Mouse (Mus musculus): ENCODE results near the gene Taf11.

Gene Taf11

DNA sequence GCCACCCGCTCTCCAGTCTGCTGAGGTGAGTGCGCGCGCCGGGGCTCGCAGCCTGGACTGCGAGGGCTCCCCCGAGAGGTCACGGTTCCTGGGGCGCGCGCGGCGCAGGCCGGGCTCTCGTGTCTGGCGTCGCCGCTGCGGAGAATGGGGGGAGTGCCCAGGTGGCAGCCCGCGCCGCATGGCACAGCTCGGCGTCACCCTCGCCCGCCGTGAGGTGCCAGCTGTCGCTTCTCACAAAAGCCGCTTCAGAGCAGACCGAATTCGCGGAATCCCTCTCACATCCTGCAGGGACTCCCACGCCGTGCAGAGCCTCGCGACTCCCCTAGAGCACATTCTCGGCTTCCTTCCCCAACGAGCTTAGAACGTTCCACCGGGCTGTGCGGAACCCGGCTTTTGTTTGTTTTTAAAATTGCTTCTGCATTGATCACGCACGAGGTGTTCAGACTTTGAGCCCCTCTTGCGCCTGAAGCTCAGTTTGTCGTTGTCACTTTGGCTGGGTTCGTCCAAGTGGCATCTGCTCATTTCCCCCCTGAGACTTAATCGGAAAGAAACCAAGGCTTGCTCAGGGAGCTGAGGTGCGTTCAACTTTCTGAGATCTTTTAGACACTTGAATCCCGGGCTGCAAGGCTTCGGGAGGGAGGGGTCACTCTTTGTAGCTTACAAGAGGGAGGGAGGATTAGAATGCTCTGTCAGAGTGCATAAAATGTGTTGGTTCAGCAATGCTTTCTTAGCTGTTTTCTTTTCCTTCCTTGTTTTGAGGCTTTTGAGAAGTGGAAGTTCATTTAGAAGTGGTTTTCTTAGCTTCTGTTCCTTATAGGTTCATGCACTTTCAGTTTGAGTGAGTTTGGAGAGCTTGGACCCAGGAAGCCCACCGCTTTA, at the start of gene Taf11:
Gene Taf11 (minus strand): TSS at position 223 of the 879 bp plus-strand sequence.
- 1% methylated on average over 52 of the region's 53 CpGs for WGBS

DNA sequence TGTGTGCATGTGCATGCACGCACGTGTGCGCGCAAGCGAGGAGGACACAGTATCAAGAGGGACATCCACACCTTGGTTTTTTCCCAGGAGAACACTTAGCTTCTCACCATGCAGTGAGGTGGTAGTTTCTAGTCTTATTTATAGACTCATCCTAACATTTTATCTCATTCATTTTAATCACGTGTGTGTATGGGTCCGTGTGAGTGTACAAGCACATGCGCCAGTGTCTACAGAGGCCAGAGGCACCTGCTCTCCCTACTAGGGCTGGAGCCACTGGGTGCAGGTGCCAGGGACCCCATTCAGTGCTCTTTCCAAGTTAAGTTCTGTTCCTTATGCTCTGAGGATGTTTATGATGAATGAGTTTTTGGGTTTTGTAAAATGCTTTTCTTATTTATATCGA, 48.0 kb upstream of the Taf11 start:
- WGBS: 93% methylated on average over 9 of the region's 9 CpGs

DNA sequence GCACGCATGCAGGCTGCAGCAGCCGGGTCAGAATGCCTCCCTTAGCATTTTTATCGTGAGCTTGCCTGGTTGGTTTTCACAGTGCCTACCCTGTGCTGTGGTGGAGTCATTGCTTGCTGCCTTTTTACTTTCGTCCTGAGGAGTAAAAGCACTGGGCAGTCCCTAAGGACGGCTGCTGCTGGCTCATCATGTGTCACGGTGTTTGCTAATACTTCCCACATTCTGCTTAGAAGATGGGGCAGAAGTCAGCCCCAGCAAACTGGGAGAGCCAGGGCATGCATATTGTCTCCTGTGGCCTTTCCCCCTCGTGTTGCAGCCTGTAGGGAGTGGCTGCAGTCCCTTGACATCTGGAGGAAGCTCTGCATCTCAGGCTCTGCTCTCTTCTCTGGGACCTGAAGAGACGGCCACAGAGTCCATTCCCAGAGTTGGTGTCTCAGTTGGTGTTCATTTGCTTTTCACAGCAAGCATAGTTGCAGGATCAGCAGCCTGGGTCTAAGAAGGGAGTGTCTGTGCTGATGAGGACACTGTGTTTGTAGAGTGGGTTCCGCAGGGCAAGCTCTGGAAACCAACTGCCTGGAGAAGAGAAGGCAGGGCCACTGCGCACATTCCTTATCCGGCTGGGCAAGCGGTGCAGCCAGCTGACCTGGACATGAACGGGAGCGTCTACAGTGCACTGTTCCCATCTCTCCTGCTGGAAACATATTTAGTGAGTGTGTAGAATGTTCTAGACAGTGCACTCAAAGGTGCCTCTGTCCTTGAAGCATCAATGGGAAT, 45.2 kb upstream of the Taf11 start:
- WGBS: 74% methylated on average over 14 of the region's 14 CpGs

DNA sequence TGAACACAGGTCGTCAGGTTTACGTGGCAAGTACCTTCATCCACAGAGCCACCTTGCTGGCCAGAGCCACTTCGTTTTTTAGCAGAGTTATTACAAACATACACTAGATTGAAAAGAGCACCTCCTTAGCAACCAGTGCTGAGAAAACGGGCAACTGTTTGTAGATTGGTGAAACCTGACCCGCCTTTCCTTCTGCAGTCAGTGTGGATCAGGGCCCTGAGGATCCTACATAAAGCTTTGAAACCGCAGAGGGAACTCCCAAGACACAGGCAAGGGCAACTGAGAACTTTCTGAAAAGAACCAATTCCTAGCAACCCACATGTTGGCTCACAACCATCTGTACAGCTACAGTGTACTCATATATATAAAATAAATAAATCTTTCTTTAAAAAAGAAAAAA, 43.5 kb upstream of the Taf11 start:
- 79% methylated on average over 6 of the region's 6 CpGs for WGBS

DNA sequence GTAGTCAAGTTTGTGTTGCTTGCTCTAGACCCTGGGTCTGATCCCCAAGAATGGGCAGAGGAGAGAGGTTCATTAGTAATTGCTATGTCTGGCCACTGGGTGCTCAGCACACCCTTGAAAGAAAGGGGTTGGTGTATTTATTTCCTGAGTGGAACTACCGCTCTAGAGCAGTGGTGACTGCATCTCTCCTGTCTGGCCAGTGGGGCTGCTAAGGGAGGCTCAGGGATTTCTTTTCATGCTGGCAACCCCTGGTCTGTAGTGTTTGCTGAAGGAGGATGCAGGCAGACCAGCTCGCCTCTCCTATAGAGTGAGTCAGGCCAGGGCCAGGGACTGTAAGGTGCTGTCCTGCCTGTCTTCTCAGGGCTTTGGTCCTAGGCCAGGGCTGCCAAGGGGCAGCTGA, 37.5 kb upstream of the Taf11 start:
- 86% methylated on average over 2 of the region's 2 CpGs for WGBS

DNA sequence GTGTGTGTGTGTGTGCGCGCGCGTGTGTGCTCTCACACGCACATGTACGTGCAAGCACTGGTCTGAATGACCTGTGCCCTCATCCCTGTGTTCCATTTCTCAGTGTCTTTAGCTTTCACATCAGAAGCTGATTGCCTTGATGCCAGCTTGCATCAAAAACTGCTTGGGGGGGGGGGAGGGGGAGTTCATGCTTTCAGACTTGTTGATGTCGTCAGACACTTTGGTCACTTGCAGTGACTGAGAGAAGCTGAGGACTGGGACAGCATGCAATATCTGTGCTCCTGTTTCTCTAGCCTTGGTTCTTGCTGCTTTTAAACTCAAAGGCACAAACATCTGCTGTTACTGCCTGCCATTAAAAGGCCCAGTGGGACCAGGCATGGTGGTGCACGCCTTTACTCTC, 36.7 kb upstream of the Taf11 start:
- WGBS: 85% methylated on average over 8 of the region's 8 CpGs

DNA sequence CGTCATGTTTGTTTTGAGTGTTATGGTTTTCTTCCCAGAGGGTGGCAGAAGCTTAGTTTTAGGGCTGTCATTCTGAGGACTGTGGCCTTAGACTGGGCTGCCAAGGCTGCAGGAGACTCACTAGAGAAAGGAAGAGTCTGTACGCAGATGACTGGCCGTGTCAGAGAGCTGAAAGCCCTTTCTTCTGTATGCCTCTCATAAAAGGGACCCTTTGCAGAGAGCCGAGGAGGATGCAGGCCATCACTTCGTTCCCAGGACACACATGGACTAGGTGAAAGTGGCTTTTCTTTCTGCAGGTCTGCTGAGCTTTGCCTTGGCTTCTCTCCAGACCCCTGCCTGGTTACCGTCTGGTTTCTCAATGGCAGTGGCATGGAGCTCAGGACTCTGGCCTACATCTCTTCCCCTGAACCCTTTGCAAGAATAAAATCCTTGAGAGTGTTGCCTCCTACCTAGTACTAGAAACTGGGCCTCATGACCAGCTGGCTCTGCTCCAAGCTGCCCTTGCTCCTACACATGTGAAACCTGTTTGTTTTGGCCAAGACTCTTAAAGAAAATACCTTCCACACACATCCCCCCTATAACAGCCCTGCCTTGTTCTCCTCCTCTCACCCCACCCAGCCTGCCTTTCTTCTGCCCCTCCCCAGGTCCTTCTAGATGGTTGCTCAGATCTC, 36.0 kb upstream of the Taf11 start:
- WGBS: 50% methylated on average over 6 of the region's 6 CpGs

DNA sequence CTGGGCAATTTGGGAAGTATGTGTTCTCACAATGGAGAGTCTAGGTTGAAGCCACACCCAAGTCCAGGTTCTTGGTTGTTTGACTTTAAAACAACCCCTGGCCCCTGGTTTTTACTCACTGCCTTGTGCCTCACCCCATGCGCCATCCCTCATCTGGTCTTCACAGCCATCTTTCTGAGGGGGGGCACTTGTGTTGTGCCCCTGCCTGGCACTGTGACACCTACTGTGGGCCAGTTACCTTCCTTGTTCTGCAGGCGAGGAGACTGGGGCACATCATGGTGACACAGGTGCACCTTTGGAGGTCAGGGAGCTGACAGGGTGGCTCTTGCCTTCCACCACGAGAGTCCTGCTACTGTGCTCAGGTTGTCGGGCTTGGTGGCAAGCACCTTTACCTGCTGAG, 32.5 kb upstream of the Taf11 start:
- WGBS: 96% methylated on average over 4 of the region's 4 CpGs

DNA sequence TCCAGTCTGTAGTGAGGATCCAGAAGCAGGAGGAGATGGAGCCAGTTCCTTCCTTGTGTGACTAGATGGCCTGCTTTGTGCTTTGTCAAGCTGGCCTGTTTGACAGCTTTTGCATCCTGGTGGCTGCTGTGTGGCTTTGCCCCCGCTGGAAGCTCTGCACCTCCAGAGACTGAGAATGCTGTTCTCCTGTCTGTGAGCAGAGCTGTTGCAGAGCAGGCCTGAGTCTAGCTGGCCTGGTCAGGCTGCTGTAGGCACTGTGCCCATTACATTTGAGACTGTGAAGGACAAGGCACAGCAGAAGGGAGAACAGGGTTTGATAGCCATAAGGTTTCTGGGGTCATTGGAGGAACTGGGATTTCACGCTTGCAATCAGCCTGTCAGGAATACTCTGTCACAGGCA, 32.1 kb upstream of the Taf11 start:
- WGBS: 85% methylated on average over 2 of the region's 2 CpGs

DNA sequence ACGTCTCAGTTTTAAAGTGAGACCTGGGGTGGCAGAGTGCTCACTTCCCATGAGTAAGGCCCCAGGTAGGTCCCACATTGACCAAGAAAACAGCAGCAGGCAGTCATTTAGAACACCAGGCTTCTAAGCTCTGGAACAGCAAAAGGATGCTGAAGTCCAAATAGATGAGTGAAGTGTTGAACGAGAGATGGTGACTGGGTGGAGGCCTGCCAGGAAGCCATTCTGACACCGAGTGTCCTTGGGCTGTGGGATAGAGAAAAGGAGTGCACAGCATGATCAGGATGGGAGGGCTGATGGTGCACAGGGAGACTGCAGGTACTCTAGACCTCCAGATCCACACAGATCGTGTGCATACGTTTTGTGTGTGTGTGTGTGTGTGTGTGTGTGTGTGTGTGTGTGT, 31.5 kb upstream of the Taf11 start:
- WGBS: 77% methylated on average over 5 of the region's 5 CpGs

DNA sequence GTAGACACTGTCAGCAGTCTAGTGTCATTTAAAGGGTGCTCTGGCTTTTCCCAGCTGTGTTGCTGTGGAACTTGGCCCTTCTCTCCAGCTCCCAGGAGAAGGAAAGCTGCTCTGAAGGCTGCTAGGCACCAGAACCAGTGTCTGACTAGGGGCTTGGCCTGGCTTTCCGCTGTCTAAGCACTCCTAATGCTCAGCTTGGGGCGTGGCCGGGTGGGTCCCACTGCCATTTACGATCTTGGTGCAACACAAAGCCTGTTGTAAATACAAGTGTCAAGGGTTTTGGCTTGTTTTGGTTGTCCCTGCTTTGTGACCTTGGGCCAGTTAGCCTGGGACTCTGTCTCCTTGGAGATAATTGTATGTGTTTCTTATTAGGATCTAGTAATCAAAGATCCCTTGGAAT, 30.7 kb upstream of the Taf11 start:
- 69% methylated on average over 4 of the region's 4 CpGs for WGBS

DNA sequence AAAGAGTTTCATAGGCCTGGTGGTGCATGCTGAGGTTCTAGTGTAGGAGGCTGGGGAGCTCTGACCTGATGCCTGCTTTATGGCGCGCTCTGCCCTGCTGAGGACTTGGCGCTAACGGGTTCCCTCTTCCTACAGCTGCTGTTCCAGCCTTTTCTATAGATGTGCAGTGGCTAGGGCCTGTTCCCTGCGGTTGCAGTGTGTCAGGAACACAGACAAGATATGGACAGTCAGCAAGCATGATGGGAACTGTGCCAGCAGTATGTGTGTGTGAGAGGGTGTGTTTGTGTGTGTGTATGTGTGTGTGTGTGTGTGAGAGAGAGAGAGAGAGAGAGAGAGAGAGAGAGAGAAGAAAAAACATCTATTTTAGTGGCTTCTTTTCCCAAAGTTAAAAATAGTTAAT, 29.4 kb upstream of the Taf11 start:
- WGBS: 75% methylated on average over 5 of the region's 5 CpGs

DNA sequence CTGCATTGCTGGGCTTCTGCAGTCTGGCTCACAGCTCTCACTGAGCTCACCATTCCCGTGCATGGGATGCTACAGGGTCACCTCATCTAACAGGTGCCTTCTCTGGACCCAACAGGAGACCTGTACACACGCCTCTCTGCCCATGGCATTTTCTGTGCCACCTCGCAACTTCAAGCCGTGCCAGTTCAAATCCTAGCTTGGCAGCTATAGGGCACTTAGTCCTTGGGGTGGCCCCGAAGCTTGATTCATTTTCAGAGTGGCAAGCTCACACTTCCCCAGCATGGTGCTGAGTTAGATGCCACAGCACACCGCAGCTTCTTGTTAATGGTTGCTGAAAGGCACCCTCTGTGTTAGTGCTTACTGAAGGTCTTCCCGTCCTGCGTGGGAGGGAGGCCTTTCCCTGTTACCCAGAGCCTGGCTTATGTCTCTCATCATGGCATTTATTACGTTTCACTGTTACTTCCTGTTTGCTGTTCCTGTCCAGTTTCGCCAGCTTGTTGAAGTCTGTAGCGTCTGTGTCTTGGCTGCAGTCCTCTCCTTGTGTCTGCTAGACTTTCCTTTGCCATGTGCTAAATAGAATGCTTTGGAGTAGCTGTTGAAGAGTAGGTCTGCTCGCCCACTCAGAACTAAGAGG, 28.6 kb upstream of the Taf11 start:
- WGBS: 40% methylated on average over 12 of the region's 12 CpGs

DNA sequence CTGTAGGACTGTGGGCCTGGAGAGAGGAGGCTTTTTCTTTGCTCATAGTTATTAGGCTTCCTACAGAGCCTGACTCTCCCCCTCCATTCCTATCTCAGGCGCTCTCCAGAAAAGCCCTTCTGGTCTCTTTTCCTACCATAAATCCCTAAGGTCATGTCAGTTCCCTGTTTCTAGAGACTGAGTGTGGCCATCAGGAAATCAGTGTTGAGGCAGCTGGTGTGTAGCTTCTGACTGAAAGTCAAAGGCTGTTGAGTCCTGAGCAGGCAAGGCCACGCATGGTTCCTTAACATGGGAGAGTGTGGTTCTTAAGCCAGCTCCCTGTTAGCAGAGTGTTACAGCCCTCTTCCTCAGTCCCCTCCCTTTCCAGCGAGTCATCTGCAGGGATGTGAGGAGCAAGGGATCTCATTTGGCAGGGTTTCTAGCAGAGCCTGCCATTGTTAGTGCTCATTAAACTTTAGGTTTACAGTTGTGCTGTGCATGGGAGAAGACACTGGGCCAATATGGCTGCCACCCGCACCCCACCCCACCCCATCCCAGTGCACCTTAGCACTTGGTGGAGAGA, 27.5 kb upstream of the Taf11 start:
- 86% methylated on average over 4 of the region's 4 CpGs for WGBS

DNA sequence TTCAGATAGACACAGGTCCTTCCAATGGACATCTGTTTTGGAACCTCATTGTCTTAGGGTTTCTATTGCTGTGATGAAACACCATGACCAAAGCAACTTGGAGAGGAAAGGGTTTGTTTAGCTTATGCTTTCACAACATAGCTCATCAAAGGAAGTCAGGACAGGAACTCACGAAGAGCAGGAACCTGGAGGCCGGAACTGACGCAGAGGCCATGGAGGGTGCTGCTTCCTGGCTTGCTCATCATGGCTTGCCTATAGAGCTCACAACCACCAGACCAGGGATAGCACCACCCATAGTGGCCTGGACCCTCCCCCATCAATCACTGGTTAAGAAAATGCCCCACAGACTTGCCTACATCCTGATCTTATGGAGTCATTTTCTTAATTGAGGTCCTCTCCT, 25.4 kb upstream of the Taf11 start:
- 88% methylated on average over 3 of the region's 3 CpGs for WGBS

DNA sequence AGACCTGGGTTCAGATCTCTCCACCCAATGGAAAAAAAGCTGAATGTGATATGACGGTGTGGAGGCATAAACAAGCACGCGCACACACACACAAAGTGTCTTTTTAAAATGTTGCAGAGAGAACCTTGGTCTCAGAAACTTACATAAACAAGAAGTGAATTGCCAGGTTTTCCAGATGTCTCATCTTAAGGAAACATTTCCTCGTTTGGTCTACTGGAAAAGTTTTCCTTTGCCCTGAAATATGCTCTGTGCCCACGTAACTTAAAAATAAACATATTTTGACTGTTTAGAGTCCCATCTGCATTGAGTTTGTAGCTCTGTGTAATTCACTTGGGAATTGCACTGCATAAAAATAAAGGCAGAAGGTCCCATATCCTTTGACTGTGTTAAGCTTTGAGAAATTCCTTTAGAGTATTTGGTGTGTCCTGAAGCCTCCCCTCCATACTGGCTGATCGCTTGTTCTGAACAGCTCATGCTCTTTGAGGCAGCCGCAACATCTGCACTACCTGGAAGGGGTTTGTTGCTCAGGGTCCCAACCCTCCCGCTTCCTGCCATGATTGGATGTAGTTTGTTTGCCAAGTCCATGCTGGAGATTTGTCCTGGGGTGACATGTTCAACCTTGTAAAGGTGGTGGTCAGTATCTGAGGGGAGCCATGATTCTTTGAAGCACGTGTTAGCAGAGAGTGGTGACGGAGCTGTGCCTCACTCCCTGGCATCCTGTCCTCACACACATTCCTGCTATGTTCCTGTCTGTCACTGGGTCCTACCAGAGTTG, 24.7 kb upstream of the Taf11 start:
- WGBS: 78% methylated on average over 10 of the region's 10 CpGs

DNA sequence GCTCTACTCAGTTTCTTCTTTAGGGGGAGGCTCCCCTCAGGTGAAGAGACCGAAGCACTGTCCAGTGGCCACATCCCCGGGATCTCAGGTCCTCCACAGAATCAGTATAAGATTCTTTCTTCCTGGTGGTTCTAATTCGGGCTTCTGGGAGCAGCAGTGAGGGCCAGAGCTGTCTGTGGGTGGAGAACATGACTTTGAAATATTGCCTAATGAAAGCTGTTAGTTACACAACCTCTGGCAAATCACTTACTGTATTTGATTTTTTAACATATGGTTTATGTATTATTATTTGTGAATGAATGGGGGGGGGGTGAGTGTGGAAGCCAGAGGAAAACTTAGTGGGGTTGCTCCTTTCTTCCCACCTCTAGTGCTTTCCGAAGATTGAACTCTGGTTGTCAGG, 22.2 kb upstream of the Taf11 start:
- WGBS: 88% methylated on average over 4 of the region's 4 CpGs

DNA sequence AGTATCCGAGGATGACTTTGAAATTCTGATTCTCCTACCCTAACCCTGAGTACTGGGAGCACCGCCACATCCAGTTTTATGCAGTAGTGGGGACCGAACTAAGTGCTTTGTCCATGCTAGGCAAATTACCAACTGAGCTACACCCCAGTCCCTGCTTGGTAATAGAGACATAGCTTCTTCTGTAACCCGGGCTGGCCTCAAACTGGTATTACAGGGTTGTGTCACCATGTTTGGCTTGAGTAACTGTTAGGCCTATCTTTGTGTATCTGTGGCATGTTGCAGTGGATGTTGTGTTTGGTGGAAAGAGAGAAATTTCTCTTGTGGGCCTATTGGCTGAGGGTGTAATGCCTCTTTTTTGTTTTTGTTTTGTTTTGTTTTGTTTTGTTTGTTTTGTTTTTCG, 20.6 kb upstream of the Taf11 start:
- 91% methylated on average over 5 of the region's 5 CpGs for WGBS

DNA sequence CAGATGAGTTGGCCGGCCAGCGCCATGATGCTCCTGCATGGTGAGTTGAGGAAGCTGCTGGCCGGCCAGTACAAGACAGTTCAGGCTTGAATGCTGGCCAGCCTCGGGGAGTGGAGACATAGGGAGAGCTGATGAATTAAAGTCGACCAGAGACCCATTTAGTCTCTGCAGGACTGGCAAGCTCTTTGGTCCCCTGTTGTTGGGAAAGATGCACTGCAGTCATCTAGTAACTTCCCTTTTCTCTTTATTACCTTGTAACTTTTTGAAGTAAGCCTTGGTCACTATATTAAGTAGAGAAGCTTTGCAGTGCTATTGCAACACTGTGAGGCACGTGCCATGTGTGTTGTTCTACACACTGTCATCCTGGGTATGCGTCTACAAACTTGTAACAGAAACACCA, 15.9 kb upstream of the Taf11 start:
- 81% methylated on average over 7 of the region's 7 CpGs for WGBS

DNA sequence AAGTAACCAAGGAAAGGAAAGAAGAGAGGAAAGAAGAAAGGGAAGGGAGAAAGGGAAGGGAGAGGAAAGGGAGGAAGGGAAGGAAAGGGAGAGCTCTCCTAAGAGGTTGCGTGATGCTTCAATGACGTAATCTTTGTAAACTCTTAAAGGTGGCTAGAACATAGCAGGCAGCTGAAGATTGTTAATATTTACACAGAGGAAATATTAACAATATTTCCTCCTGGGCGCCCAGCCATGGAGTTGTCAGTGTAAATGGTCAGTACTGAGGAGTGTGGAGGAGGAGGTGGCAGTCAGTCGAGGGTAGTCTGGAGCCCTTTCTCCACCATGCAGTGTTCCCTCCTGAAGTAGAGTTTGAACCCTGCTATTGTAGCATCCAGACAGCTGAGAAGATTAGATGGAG, 15.4 kb upstream of the Taf11 start:
- WGBS: 79% methylated on average over 4 of the region's 4 CpGs

DNA sequence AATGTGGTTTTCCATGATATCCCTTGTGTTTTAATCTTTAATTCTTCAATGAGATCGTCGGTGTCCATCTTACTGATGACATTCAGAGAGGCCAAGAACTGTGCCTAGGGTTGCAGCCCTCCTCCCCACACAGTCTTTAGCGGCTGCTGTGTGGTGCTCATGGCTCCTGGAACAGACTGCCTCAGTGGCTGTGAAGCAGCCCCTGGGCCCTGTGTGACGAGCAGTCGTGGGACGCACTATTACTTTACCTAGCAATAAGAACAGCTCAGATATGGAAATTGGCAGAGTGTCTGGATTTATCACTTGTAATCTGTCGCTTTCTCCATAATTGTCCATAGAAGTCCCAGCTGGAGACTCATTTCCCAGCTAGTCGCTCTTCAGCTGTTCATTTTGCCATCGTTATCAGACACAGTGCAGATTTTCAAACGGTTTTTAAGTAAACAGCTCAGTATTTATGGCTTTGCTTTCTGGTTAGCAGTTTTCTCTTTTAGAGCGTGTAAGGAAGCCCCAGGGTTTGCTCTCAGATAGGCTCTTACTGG, 12.6 kb upstream of the Taf11 start:
- WGBS: 73% methylated on average over 11 of the region's 11 CpGs

Data from cerebral cortex, adult 2 months (tissue).